Mouse (Mus musculus) midbrain, embryonic 14.5 days (tissue): ENCODE data around the gene Med20. TPM values are rescaled to one million over a fixed set of nuclear protein-coding genes. Genes with fewer than 3 reads are reported as not detected.
"Not testable (repeated sequence)": the region's sequence is repeated elsewhere in the genome, so short reads cannot be mapped to it uniquely, and the experiment has no call there.

Experiments
- ATAC-seq: fragments of 200-750 bp; cut with Nextera tagmentation; 2 replicates; pipeline ENCODE4 v1.8.0; 2017; ENCODE audit warnings: moderate number of reproducible peaks, moderate library complexity; ENCODE audit not compliant: low FRiP score, low TSS enrichment
- DNase-seq: peaks from one replicate; pipeline ENCODE4 v3.0.0-alpha.2; 2015
- H3K27ac ChIP-seq: fragments of 300-500 bp; sonication (generic); replicated peaks from 2 replicates; pipeline ENCODE4 v1.5.1; 2014; ENCODE audit warnings: mild to moderate bottlenecking, low read depth, low read length, moderate library complexity
- H3K27me3 ChIP-seq: fragments of 300-500 bp; sonication (generic); 2 replicates; pipeline ENCODE4 v1.6.1; 2014; ENCODE audit warnings: low read length, control low read depth, mixed read lengths; ENCODE audit not compliant: control insufficient read depth, insufficient read depth
- H3K36me3 ChIP-seq: fragments of 300-500 bp; sonication (generic); 2 replicates; pipeline ENCODE4 v1.6.1; 2014; ENCODE audit warnings: low read length, control low read depth; ENCODE audit not compliant: control insufficient read depth, insufficient read depth
- H3K4me1 ChIP-seq: fragments of 300-500 bp; sonication (generic); 2 replicates; pipeline ENCODE4 v1.6.1; 2014; ENCODE audit warnings: mild to moderate bottlenecking, antibody characterized with exemption, low read length, control low read depth; ENCODE audit not compliant: control insufficient read depth, insufficient read depth
- H3K4me2 ChIP-seq: fragments of 300-500 bp; sonication (generic); 2 replicates; pipeline ENCODE4 v1.6.1; 2014; ENCODE audit warnings: mild to moderate bottlenecking, low read length, moderate library complexity
- H3K4me3 ChIP-seq: fragments of 300-500 bp; sonication (generic); replicated peaks from 2 replicates; pipeline ENCODE4 v1.5.1; 2014; ENCODE audit warnings: low read depth, low read length
- H3K9ac ChIP-seq: fragments of 300-500 bp; sonication (generic); replicated peaks from 2 replicates; pipeline ENCODE4 v1.6.1; 2014; ENCODE audit warnings: mild to moderate bottlenecking, low read length, moderate library complexity
- H3K9me3 ChIP-seq: fragments of 300-500 bp; sonication (generic); 2 replicates; pipeline ENCODE4 v1.6.1; 2016; ENCODE audit warnings: low read length, control low read depth, mixed read lengths; ENCODE audit not compliant: control insufficient read depth
- WGBS: fragments of 180-500 bp; shearing (Covaris S2); extraction: QIAGEN DNeasy Blood & Tissue Kit; methylation state at CpG from one replicate; pipeline ENCODE4 v1.1.7; 2014; 5-methylcytosine and 5-hydroxymethylcytosine counted together
- polyA plus RNA-seq: library from polyadenylated mRNA; unstranded; fragments of >200 nt; fragmentation: Nextera tagmentation; extraction: Ambion mirVana; gene quantifications from 2 replicates; pipeline ENCODE4 v1.2.1, GENCODE M21; 2014

Gene Med20
- polyA plus RNA-seq, 1 experiment from 2014 or later: 49.5 TPM

DNA sequence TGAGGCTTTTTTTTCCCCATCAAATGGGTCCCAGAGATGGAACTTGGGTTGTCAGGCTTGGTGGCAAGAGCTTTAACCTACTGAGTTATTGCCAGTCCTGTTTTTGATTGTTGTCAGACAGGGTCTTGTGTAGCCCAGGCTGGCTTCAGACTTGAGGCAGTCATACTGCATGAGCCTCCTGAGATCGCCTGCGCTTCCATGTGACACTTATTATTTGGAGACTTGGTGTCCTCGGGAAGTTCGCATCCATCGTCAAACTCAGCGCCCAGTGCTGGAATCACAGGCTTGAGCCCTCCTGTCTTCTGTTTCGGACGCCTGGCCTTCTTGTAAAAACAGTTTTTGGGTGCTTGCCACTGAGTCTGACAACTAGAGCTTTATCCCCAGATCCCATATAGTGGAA lies 4.7 kb downstream of the Med20 start:
- DNase-seq (no peak), ATAC-seq (no peak)
- Histone ChIP-seq H3K27ac (no peak overlapping the region), H3K4me2 (no peak overlapping the region), H3K4me1 (peaks cover 12% of the 10 kb centered on the region), H3K27me3 (no peaks in the 10 kb centered on the region), H3K9ac (no peak overlapping the region), H3K9me3 (no peaks in the 10 kb centered on the region), H3K36me3 (peaks cover 36% of the 10 kb centered on the region), H3K4me3 (no peak overlapping the region)
- WGBS: 96% methylated on average over 8 of the region's 8 CpGs

DNA sequence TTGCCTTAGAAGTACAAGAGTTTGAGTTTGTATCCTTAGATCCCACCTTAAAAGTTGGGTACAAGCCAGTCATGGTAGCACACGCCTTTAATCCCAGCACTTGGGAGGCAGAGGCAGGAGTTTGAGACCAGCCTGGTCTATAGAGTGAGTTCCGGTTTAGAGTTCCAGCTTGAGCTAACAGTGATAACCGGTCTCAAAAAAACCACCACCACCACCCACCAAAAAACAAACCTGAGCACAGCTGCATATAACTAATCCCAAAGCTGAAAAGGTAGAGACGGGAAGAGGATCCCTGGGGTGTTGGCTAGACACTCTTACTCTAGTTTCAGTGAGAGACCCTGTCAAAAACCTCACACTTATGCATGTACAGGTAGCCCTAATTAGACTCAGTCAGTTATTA lies 5.3 kb downstream of the Med20 start:
- H3K27ac ChIP-seq: no peak overlapping the region
- no peaks in the 10 kb centered on the region for H3K27me3 ChIP-seq
- no peak overlapping the region for H3K4me3 ChIP-seq
- H3K9ac ChIP-seq: no peak overlapping the region
- H3K9me3 ChIP-seq: no peaks in the 10 kb centered on the region
- DNase-seq: no peak
- peaks cover 36% of the 10 kb centered on the region for H3K36me3 ChIP-seq
- ATAC-seq: no peak
- H3K4me2 ChIP-seq: no peak overlapping the region
- H3K4me1 ChIP-seq: peaks cover 12% of the 10 kb centered on the region
- 95% methylated on average over 4 of the region's 4 CpGs for WGBS

DNA sequence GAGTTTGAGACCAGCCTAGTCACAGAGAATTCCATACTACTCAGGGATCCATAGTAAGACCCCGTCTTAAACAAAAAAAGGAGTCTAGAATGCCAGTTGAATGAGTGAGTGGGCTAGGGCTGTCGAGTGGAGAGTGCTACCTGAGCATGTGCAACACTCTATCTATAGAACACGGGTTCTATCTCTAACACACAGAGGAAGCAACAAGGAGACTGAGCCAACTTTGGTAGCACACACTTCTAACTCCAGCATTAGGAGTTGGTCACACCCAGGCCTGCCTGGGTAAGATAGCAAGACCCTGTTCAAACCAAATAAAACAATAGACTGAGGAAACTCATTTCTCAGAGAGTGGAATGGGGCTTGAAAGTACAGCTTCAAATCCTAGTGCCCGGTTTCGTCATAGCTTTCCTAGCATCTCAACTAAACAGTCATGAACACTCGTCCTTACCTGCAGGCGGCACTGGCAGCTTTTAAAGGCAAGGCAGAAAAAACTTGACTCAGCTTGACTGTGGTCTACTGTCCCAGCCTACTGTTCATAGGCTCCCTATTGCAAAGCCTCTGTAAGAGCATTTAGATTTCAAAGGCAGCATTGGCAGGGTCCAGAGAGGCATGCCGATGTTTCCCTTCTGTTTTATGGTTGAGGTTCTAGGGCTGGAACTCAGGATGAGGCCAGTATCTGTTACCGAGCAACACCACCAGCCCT lies 6.4 kb downstream of the Med20 start:
- Histone ChIP-seq H3K4me2 (no peak overlapping the region), H3K36me3 (peaks cover 46% of the 10 kb centered on the region), H3K9me3 (no peaks in the 10 kb centered on the region), H3K27me3 (no peaks in the 10 kb centered on the region), H3K4me3 (no peak overlapping the region), H3K27ac (no peak overlapping the region), H3K4me1 (peaks cover 1% of the 10 kb centered on the region; the same call in 1 of the 2 replicates), H3K9ac (no peak overlapping the region)
- ATAC-seq: no peak
- 93% methylated on average over 9 of the region's 9 CpGs for WGBS
- no peak for DNase-seq

DNA sequence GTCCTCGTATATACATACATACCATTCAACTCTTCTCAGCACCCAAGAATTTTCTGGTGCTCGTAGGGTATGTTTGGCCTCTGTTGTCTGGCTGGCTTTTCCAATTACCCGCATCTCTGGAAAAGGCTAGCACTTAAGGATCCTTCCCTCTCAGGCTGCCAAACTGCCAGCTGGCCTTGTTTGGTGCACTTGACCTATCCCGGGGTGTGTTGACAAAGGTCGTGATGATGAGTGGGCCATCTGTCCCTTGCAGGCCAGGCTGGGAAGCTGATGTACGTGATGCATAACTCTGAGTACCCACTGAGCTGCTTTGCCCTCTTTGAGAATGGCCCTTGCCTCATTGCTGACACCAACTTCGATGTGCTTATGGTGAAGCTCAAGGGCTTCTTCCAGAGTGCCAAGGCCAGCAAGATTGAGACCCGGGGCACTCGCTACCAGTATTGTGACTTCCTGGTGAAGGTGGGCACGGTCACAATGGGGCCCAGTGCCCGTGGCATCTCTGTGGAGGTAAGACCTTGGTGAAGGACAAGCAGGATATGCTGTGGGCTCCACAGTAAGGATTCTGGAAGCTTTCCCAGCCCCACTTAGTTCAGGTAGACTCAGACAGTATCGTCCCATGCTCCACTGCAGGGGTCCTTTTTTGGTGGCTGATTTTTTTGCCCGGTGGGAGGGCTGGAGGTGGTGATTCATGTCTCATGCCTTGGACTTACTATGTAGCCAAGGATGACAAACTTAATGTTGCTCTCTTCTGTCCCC lies 7.4 kb downstream of the Med20 start:
- H3K9me3 ChIP-seq: no peaks in the 10 kb centered on the region
- H3K27me3 ChIP-seq: no peaks in the 10 kb centered on the region
- DNase-seq (no peak), ATAC-seq (no peak)
- 94% methylated on average over 13 of the region's 13 CpGs for WGBS
- no peak overlapping the region for H3K9ac ChIP-seq
- H3K4me2 ChIP-seq: no peak overlapping the region
- H3K4me3 ChIP-seq: no peak overlapping the region
- H3K36me3 ChIP-seq: peaks cover 52% of the 10 kb centered on the region
- H3K27ac ChIP-seq: no peak overlapping the region
- H3K4me1 ChIP-seq: no peaks in the 10 kb centered on the region

DNA sequence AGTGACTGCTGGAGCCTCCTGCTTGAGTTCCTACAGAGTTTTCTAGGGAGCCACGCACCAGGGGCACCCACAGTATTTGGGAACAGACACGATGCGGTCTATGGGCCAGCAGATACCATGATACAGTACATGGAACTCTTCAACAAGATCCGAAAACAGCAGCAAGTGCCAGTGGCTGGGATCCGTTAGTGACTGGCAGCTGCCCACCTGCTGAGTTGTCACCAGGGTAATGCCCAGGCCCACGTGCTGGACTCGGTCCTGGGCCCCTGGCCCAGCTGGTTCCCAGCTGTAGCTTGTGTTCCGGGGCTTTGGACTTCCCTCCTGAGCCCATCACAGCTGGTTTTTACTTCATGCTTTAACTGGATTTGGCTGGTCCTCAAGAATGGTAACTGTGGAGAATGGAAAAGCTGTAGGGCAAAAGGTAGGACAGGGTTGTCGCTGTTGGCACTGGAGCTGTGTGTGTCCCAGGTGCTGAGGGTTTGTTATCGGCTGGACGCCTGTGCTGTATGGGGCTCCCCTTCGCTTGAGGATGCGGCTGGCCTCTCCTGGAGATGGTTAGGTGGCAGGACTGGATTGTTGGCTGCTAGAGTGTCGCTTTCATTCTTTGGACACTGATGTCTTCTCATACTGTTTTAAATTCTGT lies 11.7 kb downstream of the Med20 start:
- H3K36me3 ChIP-seq: peaks cover 48% of the 10 kb centered on the region
- ATAC-seq: no peak
- no peak overlapping the region for H3K9ac ChIP-seq
- no peak overlapping the region for H3K4me3 ChIP-seq
- 93% methylated on average over 14 of the region's 14 CpGs for WGBS
- H3K4me2 ChIP-seq: no peak overlapping the region
- H3K27me3 ChIP-seq: no peaks in the 10 kb centered on the region
- H3K9me3 ChIP-seq: no peaks in the 10 kb centered on the region
- no peak for DNase-seq
- H3K4me1 ChIP-seq: no peaks in the 10 kb centered on the region
- H3K27ac ChIP-seq: no peak overlapping the region

DNA sequence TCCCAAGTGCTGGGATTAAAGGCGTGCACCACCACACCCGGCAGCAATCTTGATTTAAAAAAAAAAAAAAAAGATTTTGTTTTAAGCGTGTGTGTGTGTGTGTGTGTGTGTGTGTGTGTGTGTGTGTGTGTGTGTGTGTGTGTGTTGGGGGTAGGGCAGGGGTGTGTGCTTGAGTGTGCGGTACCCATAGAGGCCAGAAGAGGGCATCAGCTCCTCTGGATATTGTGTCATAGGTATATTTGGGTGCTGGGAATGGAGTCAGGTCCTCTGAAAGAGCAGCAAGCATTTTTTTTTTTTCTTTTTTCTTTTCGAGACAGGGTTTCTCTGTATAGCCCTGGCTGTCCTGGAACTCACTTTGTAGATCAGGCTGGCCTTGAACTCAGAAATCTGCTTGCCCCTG lies 13.2 kb downstream of the Med20 start:
- ATAC-seq, H3K4me3 ChIP-seq, H3K9ac ChIP-seq, H3K4me1 ChIP-seq, DNase-seq, H3K4me2 ChIP-seq, H3K9me3 ChIP-seq, H3K27ac ChIP-seq, H3K27me3 ChIP-seq: not testable (repeated sequence)
- peaks cover 38% of the 10 kb centered on the region for H3K36me3 ChIP-seq
- WGBS: 100% methylated on average over 3 of the region's 5 CpGs

DNA sequence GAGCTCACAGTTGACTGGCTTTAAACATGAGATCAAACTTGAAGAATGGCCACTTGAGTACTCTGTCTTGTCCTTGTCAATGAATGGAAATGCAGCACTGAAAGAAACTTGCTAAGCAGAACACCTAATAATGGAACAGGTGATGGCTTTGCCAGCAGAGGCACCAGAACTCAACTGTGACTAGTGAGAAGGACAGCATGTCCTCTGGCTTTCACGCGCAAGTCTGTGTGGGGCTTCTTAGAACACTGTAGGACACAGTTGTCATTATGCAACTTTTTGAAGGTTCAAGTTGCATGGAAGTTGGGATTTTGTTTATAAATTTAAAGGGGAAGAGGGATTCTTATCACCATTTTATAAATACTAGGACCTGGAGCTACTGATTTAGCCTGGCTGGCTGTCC lies 13.7 kb downstream of the Med20 start:
- Histone ChIP-seq H3K27me3 (no peaks in the 10 kb centered on the region), H3K9ac (no peak overlapping the region), H3K36me3 (peaks cover 36% of the 10 kb centered on the region), H3K9me3 (no peaks in the 10 kb centered on the region), H3K27ac (no peak overlapping the region), H3K4me2 (no peak overlapping the region), H3K4me1 (peaks cover 3% of the 10 kb centered on the region; the same call in 1 of the 2 replicates), H3K4me3 (no peak overlapping the region)
- ATAC-seq (no peak), DNase-seq (no peak)
- 99% methylated on average over 2 of the region's 2 CpGs for WGBS

DNA sequence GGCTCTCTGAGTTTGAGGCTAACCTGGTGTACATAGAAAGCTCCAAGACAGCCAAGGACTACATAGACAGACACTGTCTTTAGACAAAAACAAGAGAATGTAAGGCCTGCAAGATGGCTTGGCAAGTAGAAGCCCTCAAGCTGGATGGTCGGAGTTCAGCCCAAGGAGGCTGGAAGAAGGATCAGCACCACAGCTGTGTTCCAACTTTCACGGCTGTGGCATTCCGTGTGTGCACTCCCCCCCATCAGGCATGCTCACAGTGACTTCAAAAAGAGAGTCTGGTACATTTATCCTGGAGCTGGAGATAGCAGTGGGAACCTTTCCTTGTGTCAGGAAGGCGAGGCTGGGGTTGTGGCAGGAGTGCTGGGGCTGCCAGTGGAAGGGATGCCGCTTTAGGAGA lies 14.6 kb downstream of the Med20 start:
- Histone ChIP-seq H3K27me3 (no peaks in the 10 kb centered on the region), H3K9me3 (no peaks in the 10 kb centered on the region), H3K4me2 (no peak overlapping the region), H3K4me3 (no peak overlapping the region), H3K4me1 (peaks cover 9% of the 10 kb centered on the region), H3K27ac (no peak overlapping the region), H3K9ac (no peak overlapping the region), H3K36me3 (peaks cover 35% of the 10 kb centered on the region)
- no peak for ATAC-seq
- DNase-seq: no peak
- WGBS: 90% methylated on average over 5 of the region's 5 CpGs
